Mouse (Mus musculus) intestine, embryonic 15.5 days (tissue): ENCODE data around the gene Six2. TPM values are rescaled to one million over a fixed set of nuclear protein-coding genes. Genes with fewer than 3 reads are reported as not detected.

Experiments
- ATAC-seq: fragments of 200-750 bp; cut with Nextera tagmentation; 2 replicates; pipeline ENCODE4 v1.8.0; 2017; ENCODE audit warnings: moderate TSS enrichment, moderate library complexity
- H3K27ac ChIP-seq: fragments of 300-500 bp; sonication (generic); 2 replicates; pipeline ENCODE4 v1.5.1; 2015; ENCODE audit warnings: mild to moderate bottlenecking, inconsistent platforms
- H3K27me3 ChIP-seq: fragments of 300-500 bp; sonication (generic); replicated peaks from 2 replicates; pipeline ENCODE4 v1.6.1; 2015; ENCODE audit warnings: inconsistent platforms
- H3K36me3 ChIP-seq: fragments of 300-500 bp; sonication (generic); 2 replicates; pipeline ENCODE4 v1.6.1; 2015; ENCODE audit warnings: inconsistent platforms
- H3K4me1 ChIP-seq: fragments of 300-500 bp; sonication (generic); replicated peaks from 2 replicates; pipeline ENCODE4 v1.6.1; 2015; ENCODE audit warnings: inconsistent platforms
- H3K4me2 ChIP-seq: fragments of 300-500 bp; sonication (generic); replicated peaks from 2 replicates; pipeline ENCODE4 v1.6.1; 2015; ENCODE audit warnings: mild to moderate bottlenecking, inconsistent platforms
- H3K4me3 ChIP-seq: fragments of 300-500 bp; sonication (generic); replicated peaks from 2 replicates; pipeline ENCODE4 v1.5.1; 2015; ENCODE audit warnings: inconsistent platforms
- H3K9ac ChIP-seq: fragments of 300-500 bp; sonication (generic); 2 replicates; pipeline ENCODE4 v1.6.1; 2015; ENCODE audit warnings: inconsistent platforms
- H3K9me3 ChIP-seq: fragments of 300-500 bp; sonication (generic); 2 replicates; pipeline ENCODE4 v1.6.1; 2016; ENCODE audit warnings: inconsistent platforms
- WGBS: fragments of 180-500 bp; shearing (Covaris S2); methylation state at CpG from one replicate; pipeline ENCODE4 v1.1.7; 2015; 5-methylcytosine and 5-hydroxymethylcytosine counted together
- polyA plus RNA-seq: library from polyadenylated mRNA; unstranded; fragments of >200 nt; fragmentation: Nextera tagmentation; extraction: Ambion mirVana; gene quantifications from 2 replicates; pipeline ENCODE4 v1.2.1, GENCODE M21; 2015

The Six2 gene
- polyA plus RNA-seq, result 0.35 and 0.43 TPM in 2 replicates

- peaks cover 23% of the 10 kb centered on the region for H3K4me1 ChIP-seq
- peak; percentile 83 for ATAC-seq
- under 1% methylated on average over 54 of the region's 55 CpGs for WGBS
- no peaks in the 10 kb centered on the region for H3K36me3 ChIP-seq
- peak within 1 kb of the TSS; percentile 42 for H3K4me3 ChIP-seq
- H3K9ac ChIP-seq, result peak within 1 kb of the TSS; percentile 9; the same call in 1 of the 2 replicates
- H3K27ac ChIP-seq, result no peak within 1 kb of the TSS
- no peaks in the 10 kb centered on the region for H3K9me3 ChIP-seq
- H3K27me3 ChIP-seq, result peaks cover 93% of the 10 kb centered on the region
- peak within 1 kb of the TSS; percentile 92 for H3K4me2 ChIP-seq
Measured at GRCm38 (mm10) chr17:85688236-85688910, at the start of gene Six2. Gene Six2, minus strand, starts transcription at chr17:85688274.

DNA sequence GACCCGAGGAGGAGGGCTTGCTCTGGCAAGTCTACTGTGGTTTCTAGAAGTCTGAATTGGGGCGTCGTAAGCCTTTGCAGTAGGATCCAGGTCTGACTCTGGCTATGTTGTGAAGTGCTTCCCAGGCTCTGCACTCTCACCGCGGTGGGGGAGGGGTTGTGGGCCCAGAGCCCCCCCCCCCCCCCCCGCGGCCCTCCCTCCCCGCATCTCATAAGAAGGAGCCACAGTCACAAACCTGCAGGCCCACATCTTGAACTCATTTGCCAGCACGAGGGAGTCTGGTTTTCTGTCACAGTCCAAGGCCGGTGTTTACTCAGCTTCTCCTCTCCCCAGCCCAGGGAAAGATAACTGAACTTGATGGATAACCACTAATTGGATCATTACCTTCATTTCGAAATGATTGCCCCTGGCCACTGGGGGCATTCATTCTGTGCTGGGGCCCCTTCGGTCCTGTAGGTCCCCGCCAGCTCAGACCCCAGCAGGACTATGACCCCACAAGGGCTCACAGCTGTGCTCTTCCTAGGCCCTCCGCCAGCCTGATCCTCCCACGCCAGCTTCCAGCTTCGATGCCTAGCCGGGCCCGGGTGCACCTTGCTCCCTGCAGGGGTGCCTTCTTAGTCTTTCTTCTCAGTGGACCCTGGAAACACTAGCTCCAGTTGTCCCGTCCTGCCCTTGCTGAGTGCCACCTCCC, 49.2 kb upstream of the Six2 start:
- Histone ChIP-seq H3K4me2 (no peak overlapping the region), H3K9ac (no peak overlapping the region), H3K27me3 (no peaks in the 10 kb centered on the region), H3K36me3 (no peaks in the 10 kb centered on the region), H3K9me3 (no peaks in the 10 kb centered on the region), H3K27ac (no peak overlapping the region), H3K4me3 (no peak overlapping the region), H3K4me1 (no peaks in the 10 kb centered on the region)
- no peak for ATAC-seq
- WGBS, result 35% methylated on average over 19 of the region's 19 CpGs

- Histone ChIP-seq H3K4me1 (no peaks in the 10 kb centered on the region), H3K4me3 (no peak overlapping the region), H3K9ac (no peak overlapping the region), H3K27me3 (no peaks in the 10 kb centered on the region), H3K9me3 (no peaks in the 10 kb centered on the region), H3K4me2 (no peak overlapping the region), H3K36me3 (no peaks in the 10 kb centered on the region), H3K27ac (no peak overlapping the region)
- WGBS, result 77% methylated on average over 5 of the region's 5 CpGs
- ATAC-seq, result no peak
Measured at GRCm38 (mm10) chr17:85731329-85731728, 43.3 kb upstream of the Six2 start.

DNA sequence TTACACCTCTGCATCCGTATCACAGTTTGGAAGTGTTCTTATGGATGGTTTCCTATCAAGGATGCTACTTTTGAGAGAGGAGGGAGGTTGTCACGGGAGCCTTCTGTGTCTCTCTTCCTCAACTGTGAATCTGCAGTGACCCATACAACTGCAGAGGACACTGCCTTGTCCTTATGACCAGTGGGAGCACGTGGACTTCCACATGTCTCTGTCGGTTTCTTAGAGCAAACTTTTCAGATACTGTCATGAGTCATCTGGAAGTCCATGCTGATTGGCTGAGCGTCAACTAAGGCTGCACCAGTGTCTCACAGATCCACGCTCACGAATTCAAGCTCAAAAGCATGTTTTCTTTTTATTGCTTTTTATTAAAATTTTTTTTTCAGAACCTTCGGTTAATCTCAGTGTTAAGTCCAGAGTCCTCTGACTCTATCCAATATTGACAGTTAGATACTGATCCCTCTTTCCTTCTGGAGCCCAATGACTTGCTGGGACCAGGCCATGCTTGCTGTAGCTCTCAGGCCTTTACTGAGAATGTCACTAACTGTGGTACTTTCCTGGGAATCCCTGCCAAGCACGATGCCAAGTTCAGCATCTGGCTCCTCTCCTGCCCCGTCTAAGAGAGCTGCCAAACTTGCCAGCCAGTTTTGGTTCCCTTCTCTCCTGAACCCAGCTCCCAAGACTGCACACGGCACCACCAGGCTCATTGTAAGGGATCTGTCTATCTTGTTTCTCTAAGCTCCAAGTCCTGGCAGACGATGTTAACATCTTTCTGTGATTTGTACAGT, 42.3 kb upstream of the Six2 start:
- Histone ChIP-seq H3K27ac (no peak overlapping the region), H3K4me1 (no peaks in the 10 kb centered on the region), H3K27me3 (no peaks in the 10 kb centered on the region), H3K4me2 (no peak overlapping the region), H3K4me3 (no peak overlapping the region), H3K9ac (no peak overlapping the region), H3K9me3 (no peaks in the 10 kb centered on the region), H3K36me3 (no peaks in the 10 kb centered on the region)
- ATAC-seq, result no peak
- 79% methylated on average over 12 of the region's 12 CpGs for WGBS

DNA sequence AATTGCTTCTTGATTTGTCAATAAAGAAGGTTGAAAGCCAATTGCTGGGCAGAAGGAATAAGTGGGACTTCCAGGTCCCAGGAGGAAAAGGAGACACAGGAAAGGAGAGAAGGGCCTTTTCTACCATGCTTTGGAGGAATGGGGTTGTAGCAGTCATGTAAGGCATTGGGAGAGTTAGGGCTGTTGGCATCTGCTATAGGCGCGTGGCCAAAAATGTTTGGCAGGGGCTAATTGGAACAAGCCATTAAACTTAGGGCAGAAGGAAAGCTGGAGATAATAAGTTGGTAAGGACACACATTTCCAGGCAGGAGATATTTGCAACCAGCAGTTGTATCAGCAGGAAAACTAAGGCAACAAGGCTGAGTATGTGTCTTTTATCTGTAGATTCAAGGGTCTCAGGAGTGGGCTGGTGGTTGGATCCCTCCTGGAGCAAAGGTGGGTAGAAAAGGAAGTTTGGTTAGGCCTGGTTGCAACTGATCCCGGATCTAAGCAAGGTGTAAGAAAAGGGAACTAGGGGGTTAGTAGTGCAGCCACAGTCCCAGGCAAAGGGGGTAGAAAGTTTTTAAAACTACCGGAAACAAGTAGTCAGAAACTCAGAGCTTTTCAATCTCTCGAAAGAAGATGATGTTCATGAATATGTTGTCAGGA, 40.1 kb upstream of the Six2 start:
- Histone ChIP-seq H3K9me3 (no peaks in the 10 kb centered on the region), H3K4me3 (no peak overlapping the region), H3K4me1 (no peaks in the 10 kb centered on the region), H3K36me3 (no peaks in the 10 kb centered on the region), H3K27me3 (no peaks in the 10 kb centered on the region), H3K4me2 (no peak overlapping the region), H3K9ac (no peak overlapping the region), H3K27ac (no peak overlapping the region)
- WGBS, result 91% methylated on average over 5 of the region's 5 CpGs
- ATAC-seq, result no peak

GRCm38 (mm10) chr17:85725988-85726387, 37.9 kb upstream of the Six2 start:
- H3K27ac ChIP-seq, result no peak overlapping the region
- no peak overlapping the region for H3K9ac ChIP-seq
- no peaks in the 10 kb centered on the region for H3K27me3 ChIP-seq
- 84% methylated on average over 9 of the region's 9 CpGs for WGBS
- H3K4me1 ChIP-seq, result no peaks in the 10 kb centered on the region
- no peaks in the 10 kb centered on the region for H3K36me3 ChIP-seq
- H3K9me3 ChIP-seq, result no peaks in the 10 kb centered on the region
- H3K4me2 ChIP-seq, result no peak overlapping the region
- H3K4me3 ChIP-seq, result no peak overlapping the region
- ATAC-seq, result no peak

GRCm38 (mm10) chr17:85723166-85723565, 35.1 kb upstream of the Six2 start:
- no peak for ATAC-seq
- Histone ChIP-seq H3K9ac (no peak overlapping the region), H3K4me1 (no peaks in the 10 kb centered on the region), H3K27me3 (no peaks in the 10 kb centered on the region), H3K36me3 (no peaks in the 10 kb centered on the region), H3K27ac (no peak overlapping the region), H3K4me3 (no peak overlapping the region), H3K9me3 (no peaks in the 10 kb centered on the region), H3K4me2 (no peak overlapping the region)
- WGBS, result 80% methylated on average over 5 of the region's 5 CpGs

DNA sequence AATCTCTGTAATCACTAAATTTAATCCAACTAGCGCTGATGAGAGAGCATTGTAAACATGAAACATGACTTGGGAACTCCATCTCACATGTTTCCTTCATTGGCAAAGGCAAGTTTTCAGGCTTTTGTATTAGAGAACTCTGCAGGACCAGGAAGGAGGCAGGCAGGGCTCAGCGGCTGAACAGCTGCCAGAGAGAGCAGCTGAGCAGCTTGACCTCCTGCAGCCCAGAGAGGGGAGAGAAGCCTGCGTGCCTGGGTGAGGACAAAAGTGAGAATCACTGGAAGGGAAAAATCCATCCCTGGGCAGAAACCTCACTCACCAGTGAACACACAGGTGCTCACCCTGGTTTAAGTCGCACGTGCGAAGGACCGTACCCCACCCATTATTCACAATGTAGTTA, 29.2 kb upstream of the Six2 start:
- WGBS, result 65% methylated on average over 7 of the region's 7 CpGs
- Histone ChIP-seq H3K27ac (no peak overlapping the region), H3K36me3 (no peaks in the 10 kb centered on the region)

DNA sequence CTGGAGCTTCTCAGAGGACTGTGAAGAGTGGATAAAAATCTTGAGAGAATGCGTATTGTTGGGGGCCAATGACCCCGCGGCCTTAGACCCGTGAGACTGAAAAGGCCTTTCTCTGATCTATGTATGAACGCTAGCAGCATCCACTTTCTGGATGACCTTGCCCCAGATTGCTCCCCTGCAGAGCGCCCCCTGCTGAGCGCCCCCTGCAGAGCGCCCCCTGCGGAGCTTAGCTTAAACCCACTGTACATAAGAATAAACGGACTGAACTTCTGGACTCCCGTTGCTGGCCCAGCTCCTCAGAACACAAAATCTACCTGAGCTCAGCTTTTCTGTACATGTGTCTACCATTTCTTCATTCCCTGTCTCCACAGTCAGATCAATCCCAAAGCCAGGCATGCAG, 27.7 kb upstream of the Six2 start:
- 70% methylated on average over 11 of the region's 11 CpGs for WGBS

More for the DNA sequence above, 29.2 kb upstream of the Six2 start:
- no peak overlapping the region for H3K9ac ChIP-seq
- no peaks in the 10 kb centered on the region for H3K9me3 ChIP-seq
- H3K4me1 ChIP-seq, result no peaks in the 10 kb centered on the region
- H3K4me2 ChIP-seq, result no peak overlapping the region
- ATAC-seq, result no peak
- no peak overlapping the region for H3K4me3 ChIP-seq
- H3K27me3 ChIP-seq, result no peaks in the 10 kb centered on the region

GRCm38 (mm10) chr17:85714370-85714769, 26.3 kb upstream of the Six2 start:
- no peaks in the 10 kb centered on the region for H3K27me3 ChIP-seq
- H3K4me3 ChIP-seq, result no peak overlapping the region
- no peaks in the 10 kb centered on the region for H3K9me3 ChIP-seq
- H3K4me1 ChIP-seq, result no peaks in the 10 kb centered on the region
- no peak for ATAC-seq
- no peak overlapping the region for H3K4me2 ChIP-seq
- no peak overlapping the region for H3K9ac ChIP-seq
- H3K36me3 ChIP-seq, result no peaks in the 10 kb centered on the region
- WGBS, result 55% methylated on average over 5 of the region's 5 CpGs
- H3K27ac ChIP-seq, result no peak overlapping the region

More for the DNA sequence above, 27.7 kb upstream of the Six2 start:
- no peak overlapping the region for H3K4me2 ChIP-seq
- ATAC-seq, result no peak
- H3K27me3 ChIP-seq, result no peaks in the 10 kb centered on the region
- no peaks in the 10 kb centered on the region for H3K36me3 ChIP-seq
- H3K4me1 ChIP-seq, result no peaks in the 10 kb centered on the region
- H3K9me3 ChIP-seq, result no peaks in the 10 kb centered on the region
- H3K4me3 ChIP-seq, result no peak overlapping the region
- H3K9ac ChIP-seq, result no peak overlapping the region
- no peak overlapping the region for H3K27ac ChIP-seq

DNA sequence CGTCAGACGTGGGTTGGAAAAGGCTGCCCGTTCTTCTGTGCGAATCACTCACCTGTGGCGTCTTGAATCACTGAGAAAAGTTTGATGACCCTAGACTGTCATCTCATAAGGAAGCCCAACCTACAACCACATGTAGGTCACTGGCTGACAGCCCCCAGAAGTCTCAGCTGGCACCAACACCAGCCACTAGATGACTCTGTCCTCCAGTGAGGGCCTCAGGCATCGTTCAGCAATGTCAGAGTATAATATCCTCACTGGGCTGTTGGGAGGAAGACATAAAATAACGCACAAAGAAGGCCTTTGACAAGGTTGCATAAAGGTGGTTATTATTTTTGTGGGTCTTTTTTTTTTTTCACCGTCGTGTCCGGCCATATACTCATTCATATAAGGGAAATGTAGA, 24.8 kb upstream of the Six2 start:
- Histone ChIP-seq H3K4me3 (no peak overlapping the region), H3K4me1 (no peaks in the 10 kb centered on the region), H3K27ac (no peak overlapping the region), H3K9me3 (no peaks in the 10 kb centered on the region), H3K9ac (no peak overlapping the region), H3K36me3 (no peaks in the 10 kb centered on the region), H3K27me3 (no peaks in the 10 kb centered on the region), H3K4me2 (no peak overlapping the region)
- WGBS, result 89% methylated on average over 10 of the region's 10 CpGs
- no peak for ATAC-seq
